Mouse (Mus musculus) forebrain, embryonic 16.5 days (tissue): ENCODE data around the gene Armcx4. TPM values are rescaled to one million over a fixed set of nuclear protein-coding genes. Genes with fewer than 3 reads are reported as not detected.

Experiments used
- ATAC-seq: fragments of 200-750 bp; cut with Nextera tagmentation; 2 replicates; pipeline ENCODE4 v1.8.0; 2017; ENCODE audit warnings: mild to moderate bottlenecking, moderate library complexity
- H3K27ac ChIP-seq: fragments of 300-500 bp; sonication (generic); 2 replicates; pipeline ENCODE4 v1.5.1; 2014; ENCODE audit warnings: low read length, control low read depth
- H3K27me3 ChIP-seq: fragments of 300-500 bp; sonication (generic); replicated peaks from 2 replicates; pipeline ENCODE4 v1.6.1; 2014; ENCODE audit warnings: low read length; ENCODE audit not compliant: control insufficient read depth, insufficient read depth
- H3K36me3 ChIP-seq: fragments of 300-500 bp; sonication (generic); 2 replicates; pipeline ENCODE4 v1.6.1; 2014; ENCODE audit not compliant: control insufficient read depth, insufficient read depth
- H3K4me1 ChIP-seq: fragments of 300-500 bp; sonication (generic); replicated peaks from 2 replicates; pipeline ENCODE4 v1.6.1; 2014; ENCODE audit warnings: low read length; ENCODE audit not compliant: control insufficient read depth, insufficient read depth
- H3K4me2 ChIP-seq: fragments of 300-500 bp; sonication (generic); 2 replicates; pipeline ENCODE4 v1.6.1; 2014; ENCODE audit warnings: mild to moderate bottlenecking, low read length, control low read depth
- H3K4me3 ChIP-seq: fragments of 300-500 bp; sonication (generic); replicated peaks from 2 replicates; pipeline ENCODE4 v1.5.1; 2014; ENCODE audit warnings: mild to moderate bottlenecking, low read length, control low read depth
- H3K9ac ChIP-seq: fragments of 300-500 bp; sonication (generic); replicated peaks from 2 replicates; pipeline ENCODE4 v1.6.1; 2014; ENCODE audit warnings: low read depth, low read length, control low read depth
- H3K9me3 ChIP-seq: fragments of 300-500 bp; sonication (generic); 2 replicates; pipeline ENCODE4 v1.6.1; 2016; ENCODE audit warnings: low read length; ENCODE audit not compliant: control insufficient read depth
- WGBS: fragments of 180-500 bp; shearing (Covaris S2); extraction: QIAGEN DNeasy Blood & Tissue Kit; methylation state at CpG from one replicate; pipeline ENCODE4 v1.1.7; 2014; 5-methylcytosine and 5-hydroxymethylcytosine counted together
- polyA plus RNA-seq: library from polyadenylated mRNA; unstranded; fragments of >200 nt; fragmentation: Nextera tagmentation; extraction: Ambion mirVana; gene quantifications from 2 replicates; pipeline ENCODE4 v1.2.1, GENCODE M21; 2015

The Armcx4 gene
- polyA plus RNA-seq, 1 experiment from 2014 or later = 7.5 TPM

- ATAC-seq = no peak
- Histone ChIP-seq H3K9me3 (no peaks in the 10 kb centered on the region), H3K9ac (no peak overlapping the region), H3K27ac (no peak overlapping the region), H3K4me3 (no peak overlapping the region), H3K27me3 (no peaks in the 10 kb centered on the region; the same call in 1 of the 2 replicates), H3K36me3 (no peaks in the 10 kb centered on the region), H3K4me1 (no peaks in the 10 kb centered on the region), H3K4me2 (no peak overlapping the region)
- 36% methylated on average over 4 of the region's 4 CpGs for WGBS
These were observed 43.5 kb downstream of the Armcx4 start for GRCm38 (mm10) chrX:134729778-134730177.

- Histone ChIP-seq H3K4me1 (no peaks in the 10 kb centered on the region), H3K36me3 (no peaks in the 10 kb centered on the region), H3K9me3 (no peaks in the 10 kb centered on the region), H3K4me2 (no peak overlapping the region), H3K27me3 (no peaks in the 10 kb centered on the region), H3K27ac (no peak overlapping the region), H3K4me3 (no peak overlapping the region), H3K9ac (no peak overlapping the region)
- no peak for ATAC-seq
- 100% methylated on average over 1 of the region's 1 CpGs for WGBS
These were observed 51.5 kb downstream of the Armcx4 start for GRCm38 (mm10) chrX:134737796-134738195.

GRCm38 (mm10) chrX:134739160-134739559, 52.8 kb downstream of the Armcx4 start:
- no peak overlapping the region for H3K4me3 ChIP-seq
- no peaks in the 10 kb centered on the region for H3K27me3 ChIP-seq
- no peaks in the 10 kb centered on the region for H3K36me3 ChIP-seq
- WGBS = 66% methylated on average over 4 of the region's 4 CpGs
- H3K4me1 ChIP-seq = no peaks in the 10 kb centered on the region
- H3K9me3 ChIP-seq = no peaks in the 10 kb centered on the region
- H3K9ac ChIP-seq = no peak overlapping the region
- no peak for ATAC-seq
- H3K4me2 ChIP-seq = no peak overlapping the region
- no peak overlapping the region for H3K27ac ChIP-seq

- no peak overlapping the region for H3K4me2 ChIP-seq
- H3K27ac ChIP-seq = no peak overlapping the region
- no peak for ATAC-seq
- no peaks in the 10 kb centered on the region for H3K27me3 ChIP-seq
- H3K9me3 ChIP-seq = no peaks in the 10 kb centered on the region
- WGBS = 83% methylated on average over 5 of the region's 5 CpGs
- H3K4me1 ChIP-seq = no peaks in the 10 kb centered on the region
- no peaks in the 10 kb centered on the region for H3K36me3 ChIP-seq
- H3K4me3 ChIP-seq = no peak overlapping the region
- no peak overlapping the region for H3K9ac ChIP-seq
These were observed 55.5 kb downstream of the Armcx4 start for GRCm38 (mm10) chrX:134741862-134742261.

Other genes with a start within 250 kb of the Armcx4 start
- gene Taf7l, start 210.0 kb upstream of the Armcx4 start, polyA plus RNA-seq = 0.29 TPM in 1 of 2 replicates, not detected in the other
- 45.9 and 46.2 TPM in 2 replicates for gene Timm8a1, start 144.7 kb upstream of the Armcx4 start, polyA plus RNA-seq
- gene Btk, start 102.9 kb upstream of the Armcx4 start, polyA plus RNA-seq = 0.25 and 0.78 TPM in 2 replicates
- gene Rpl36a, start 100.9 kb upstream of the Armcx4 start, polyA plus RNA-seq = 178 and 190 TPM in 2 replicates
- gene Gla, start 85.4 kb upstream of the Armcx4 start, polyA plus RNA-seq = 3.4 and 3.9 TPM in 2 replicates
- 177 and 186 TPM in 2 replicates for gene Hnrnph2, start 85.3 kb upstream of the Armcx4 start, polyA plus RNA-seq
- 77.4 and 83.3 TPM in 2 replicates for gene Armcx1, start 31.4 kb downstream of the Armcx4 start, polyA plus RNA-seq
- gene Armcx6, start 64.9 kb downstream of the Armcx4 start, polyA plus RNA-seq = 30.5 and 41.5 TPM in 2 replicates
- gene Armcx3, start 70.1 kb downstream of the Armcx4 start, polyA plus RNA-seq = 84.7 and 89.6 TPM in 2 replicates
- gene Armcx2, start 122.7 kb downstream of the Armcx4 start, polyA plus RNA-seq = 71.1 and 80.9 TPM in 2 replicates